Mouse (Mus musculus) hindbrain, embryonic 16.5 days (tissue): ENCODE results near the gene Ddx55. TPM values are rescaled to one million over a fixed set of nuclear protein-coding genes. Genes with fewer than 3 reads are reported as not detected.
A peak's percentile ranks its signal among the peaks of the same experiment; 100 is the strongest.
"Not testable (repeated sequence)": the region's sequence is repeated elsewhere in the genome, so short reads cannot be mapped to it uniquely, and the experiment has no call there.

ENCODE experiments used
- ATAC-seq: fragments of 200-750 bp; cut with Nextera tagmentation; 2 replicates; pipeline ENCODE4 v1.8.0; 2017; ENCODE audit warnings: moderate TSS enrichment, moderate library complexity
- H3K27ac ChIP-seq: fragments of 300-500 bp; sonication (generic); 2 replicates; pipeline ENCODE4 v1.5.1; 2014; ENCODE audit warnings: low read depth, mild to moderate bottlenecking, control low read depth, low read length, moderate library complexity
- H3K27me3 ChIP-seq: fragments of 300-500 bp; sonication (generic); replicated peaks from 2 replicates; pipeline ENCODE4 v1.6.1; 2014; ENCODE audit warnings: low read length; ENCODE audit not compliant: control insufficient read depth, insufficient read depth
- H3K36me3 ChIP-seq: fragments of 300-500 bp; sonication (generic); 2 replicates; pipeline ENCODE4 v1.6.1; 2014; ENCODE audit warnings: mild to moderate bottlenecking, low read length, moderate library complexity, mixed read lengths; ENCODE audit not compliant: control insufficient read depth, insufficient read depth
- H3K4me1 ChIP-seq: fragments of 300-500 bp; sonication (generic); 2 replicates; pipeline ENCODE4 v1.6.1; 2014; ENCODE audit warnings: low read depth, low read length; ENCODE audit not compliant: control insufficient read depth, insufficient read depth
- H3K4me2 ChIP-seq: fragments of 300-500 bp; sonication (generic); 2 replicates; pipeline ENCODE4 v1.6.1; 2014; ENCODE audit warnings: mild to moderate bottlenecking, low read length, control low read depth, moderate library complexity
- H3K4me3 ChIP-seq: fragments of 300-500 bp; sonication (generic); 2 replicates; pipeline ENCODE4 v1.5.1; 2014; ENCODE audit warnings: mild to moderate bottlenecking, low read length, control low read depth, moderate library complexity
- H3K9ac ChIP-seq: fragments of 300-500 bp; sonication (generic); 2 replicates; pipeline ENCODE4 v1.6.1; 2014; ENCODE audit warnings: low read depth, mild to moderate bottlenecking, control low read depth, low read length, moderate library complexity
- H3K9me3 ChIP-seq: fragments of 300-500 bp; sonication (generic); 2 replicates; pipeline ENCODE4 v1.6.1; 2014; ENCODE audit warnings: mild to moderate bottlenecking, low read length, moderate library complexity; ENCODE audit not compliant: control insufficient read depth
- WGBS: fragments of 180-500 bp; shearing (Covaris S2); extraction: QIAGEN DNeasy Blood & Tissue Kit; methylation state at CpG from one replicate; pipeline ENCODE4 v1.1.7; 2014; 5-methylcytosine and 5-hydroxymethylcytosine counted together
- polyA plus RNA-seq: library from polyadenylated mRNA; unstranded; fragments of >200 nt; fragmentation: Nextera tagmentation; extraction: Ambion mirVana; gene quantifications from 2 replicates; pipeline ENCODE4 v1.2.1, GENCODE M21; 2015

Ddx55 gene
- polyA plus RNA-seq, 1 experiment from 2014 or later: 25.1 TPM

DNA sequence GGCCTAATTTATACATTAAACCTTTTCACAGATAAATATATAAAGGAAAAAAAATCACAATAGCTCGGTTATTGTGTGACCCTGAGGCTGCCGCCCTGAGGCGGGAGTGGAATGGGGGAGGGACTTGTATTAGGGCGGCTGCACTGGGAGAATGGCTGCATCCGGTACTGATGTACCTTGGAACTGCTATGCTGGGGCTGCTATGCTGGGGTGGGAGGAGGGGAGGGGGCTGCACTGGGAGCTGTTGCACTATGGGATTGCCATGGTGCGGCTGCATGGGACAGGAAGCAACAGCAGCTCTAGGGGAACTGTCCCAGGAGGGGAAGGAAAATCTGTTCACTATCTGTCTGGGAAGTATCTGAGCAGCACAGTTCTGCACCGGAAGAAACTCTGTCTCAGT lies 20.2 kb upstream of the Ddx55 start:
- H3K27ac ChIP-seq: no peak overlapping the region
- H3K4me3 ChIP-seq: no peak overlapping the region
- no peaks in the 10 kb centered on the region for H3K9me3 ChIP-seq

DNA sequence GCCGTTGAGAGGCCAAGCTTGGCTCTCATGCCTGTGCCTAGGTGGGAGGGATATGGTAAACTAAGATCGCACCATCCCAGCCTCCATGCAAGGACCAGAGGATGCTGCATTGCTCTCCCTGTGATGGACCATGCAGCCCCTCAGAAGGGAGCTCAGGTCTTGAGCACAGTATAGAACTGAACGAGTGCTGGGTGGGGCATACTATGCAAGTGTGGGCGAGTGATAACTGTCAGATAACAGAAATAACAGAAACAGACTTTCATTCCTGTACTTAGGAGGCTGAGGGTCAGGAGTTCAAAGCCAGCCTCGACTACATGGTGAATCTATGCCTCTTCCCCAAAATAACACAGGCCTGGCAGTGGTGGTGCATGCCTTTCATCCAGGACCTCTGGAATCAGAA lies 17.6 kb upstream of the Ddx55 start:
- no peaks in the 10 kb centered on the region for H3K36me3 ChIP-seq
- no peak overlapping the region for H3K27ac ChIP-seq
- H3K4me1 ChIP-seq: peaks cover 6% of the 10 kb centered on the region
- no peaks in the 10 kb centered on the region for H3K9me3 ChIP-seq
- no peak overlapping the region for H3K4me2 ChIP-seq
- ATAC-seq: no peak
- H3K4me3 ChIP-seq: no peak overlapping the region
- 66% methylated on average over 5 of the region's 5 CpGs for WGBS
- no peaks in the 10 kb centered on the region for H3K27me3 ChIP-seq
- H3K9ac ChIP-seq: no peak overlapping the region

More for the DNA sequence above, 20.2 kb upstream of the Ddx55 start:
- no peak overlapping the region for H3K9ac ChIP-seq
- no peaks in the 10 kb centered on the region for H3K27me3 ChIP-seq
- 36% methylated on average over 7 of the region's 7 CpGs for WGBS
- H3K4me1 ChIP-seq: peaks cover 24% of the 10 kb centered on the region
- no peak for ATAC-seq
- no peaks in the 10 kb centered on the region for H3K36me3 ChIP-seq
- no peak overlapping the region for H3K4me2 ChIP-seq

DNA sequence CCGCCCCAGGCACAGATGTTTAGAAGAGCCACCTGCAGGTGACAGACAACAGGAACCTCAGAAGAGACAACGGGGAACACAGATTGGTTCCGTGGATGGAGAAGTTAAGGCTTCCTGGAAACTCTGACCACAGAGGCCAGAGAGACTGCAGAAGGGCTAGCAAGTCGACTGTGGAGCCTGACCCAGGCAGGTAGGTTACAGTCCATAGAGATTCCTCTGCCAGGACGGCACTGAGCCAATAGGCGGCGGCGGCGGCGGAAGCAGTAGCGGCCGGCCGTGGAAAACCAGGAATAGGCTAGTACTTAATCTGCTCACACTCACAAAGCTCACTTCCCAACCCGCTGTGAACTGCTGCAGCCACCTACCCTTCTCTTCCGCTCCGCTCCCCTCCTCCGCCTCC lies 15.9 kb upstream of the Ddx55 start:
- Histone ChIP-seq H3K4me1 (peaks cover 6% of the 10 kb centered on the region), H3K4me2 (peak overlapping the region; percentile 49), H3K9ac (peak overlapping the region; percentile 20; the same call in 1 of the 2 replicates), H3K4me3 (peak overlapping the region; percentile 18; the same call in 1 of the 2 replicates), H3K27me3 (no peaks in the 10 kb centered on the region), H3K27ac (no peak overlapping the region), H3K9me3 (no peaks in the 10 kb centered on the region), H3K36me3 (no peaks in the 10 kb centered on the region)
- ATAC-seq: no peak
- WGBS: 7% methylated on average over 17 of the region's 17 CpGs

DNA sequence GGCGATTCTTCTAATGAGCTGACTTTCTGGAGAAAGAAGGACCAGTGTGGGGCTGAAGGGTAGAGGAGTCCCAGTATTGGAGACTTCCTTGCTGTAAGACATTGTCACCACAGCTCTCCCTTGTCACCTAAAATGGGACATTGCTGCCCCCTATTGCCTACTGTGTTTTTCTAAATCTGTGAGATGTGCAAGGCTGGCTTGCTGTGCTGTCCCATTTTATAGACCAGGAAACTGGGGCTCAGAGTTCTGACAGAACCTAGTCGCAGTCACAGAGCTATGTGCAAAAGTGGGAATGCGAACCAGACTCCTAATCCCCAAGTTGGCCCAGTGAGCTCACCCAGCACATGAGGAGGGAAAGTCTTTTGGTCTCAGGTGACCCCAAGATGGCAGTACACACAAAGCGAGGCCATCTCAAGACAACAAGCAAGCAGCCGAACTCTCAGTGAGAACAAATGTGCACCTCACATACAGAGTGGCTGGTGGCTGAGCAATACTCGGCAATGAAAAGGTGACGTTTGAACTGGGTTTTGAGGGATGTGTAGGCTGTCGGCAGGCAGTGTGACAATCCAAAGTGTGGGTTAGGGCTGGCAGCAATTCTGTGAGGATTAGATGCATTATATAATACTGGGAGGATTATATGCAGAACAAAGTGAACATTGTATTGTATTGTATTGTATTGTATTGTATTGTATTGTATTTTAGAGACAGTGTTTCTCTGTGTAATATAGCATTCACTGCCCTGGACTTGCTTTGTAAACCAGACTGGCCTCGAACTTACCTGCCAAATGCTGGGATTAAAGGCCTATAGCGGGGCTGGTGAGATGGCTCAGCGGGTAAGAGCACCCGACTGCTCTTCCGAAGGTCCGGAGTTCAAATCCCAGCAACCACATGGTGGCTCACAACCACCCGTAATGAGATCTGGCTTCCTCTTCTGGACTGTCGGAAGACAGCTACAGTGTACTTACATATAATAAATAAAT lies 13.6 kb upstream of the Ddx55 start:
- peaks cover 3% of the 10 kb centered on the region; the same call in 1 of the 2 replicates for H3K36me3 ChIP-seq

DNA sequence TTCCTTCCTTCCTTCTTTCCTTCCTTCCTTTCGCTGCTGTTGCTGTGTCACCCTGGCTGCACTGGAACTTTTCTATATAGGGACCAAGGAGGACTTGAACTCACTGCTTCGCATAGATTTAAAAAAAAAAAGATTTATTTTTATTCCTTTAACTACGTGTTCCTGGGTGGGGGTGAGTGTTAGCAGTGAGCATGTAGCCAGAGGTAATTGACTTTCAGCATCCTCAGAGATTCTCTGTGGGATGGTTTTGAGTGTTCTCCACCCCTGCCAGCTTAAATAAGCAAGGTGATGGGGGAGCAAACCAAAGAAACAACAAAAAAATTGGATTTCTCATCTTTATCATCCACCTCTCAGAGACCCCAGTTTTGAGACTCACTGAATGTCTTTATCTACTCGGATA lies 12.8 kb upstream of the Ddx55 start:
- peak overlapping the region; percentile 51 for H3K4me2 ChIP-seq
- peak overlapping the region; percentile 61 for H3K4me3 ChIP-seq
- 74% methylated on average over 4 of the region's 4 CpGs for WGBS
- peak overlapping the region; percentile 73; the same call in 1 of the 2 replicates for H3K27ac ChIP-seq
- no peak for ATAC-seq
- peaks cover 11% of the 10 kb centered on the region; the same call in 1 of the 2 replicates for H3K36me3 ChIP-seq
- H3K4me1 ChIP-seq: peaks cover 11% of the 10 kb centered on the region
- no peaks in the 10 kb centered on the region for H3K9me3 ChIP-seq
- no peak overlapping the region for H3K9ac ChIP-seq
- H3K27me3 ChIP-seq: no peaks in the 10 kb centered on the region

More for the DNA sequence above, 13.6 kb upstream of the Ddx55 start:
- Histone ChIP-seq H3K27ac (no peak overlapping the region), H3K9ac (no peak overlapping the region), H3K4me3 (no peak overlapping the region), H3K4me2 (no peak overlapping the region), H3K9me3 (no peaks in the 10 kb centered on the region), H3K27me3 (no peaks in the 10 kb centered on the region), H3K4me1 (peaks cover 11% of the 10 kb centered on the region)
- 80% methylated on average over 15 of the region's 16 CpGs for WGBS
- ATAC-seq: no peak

DNA sequence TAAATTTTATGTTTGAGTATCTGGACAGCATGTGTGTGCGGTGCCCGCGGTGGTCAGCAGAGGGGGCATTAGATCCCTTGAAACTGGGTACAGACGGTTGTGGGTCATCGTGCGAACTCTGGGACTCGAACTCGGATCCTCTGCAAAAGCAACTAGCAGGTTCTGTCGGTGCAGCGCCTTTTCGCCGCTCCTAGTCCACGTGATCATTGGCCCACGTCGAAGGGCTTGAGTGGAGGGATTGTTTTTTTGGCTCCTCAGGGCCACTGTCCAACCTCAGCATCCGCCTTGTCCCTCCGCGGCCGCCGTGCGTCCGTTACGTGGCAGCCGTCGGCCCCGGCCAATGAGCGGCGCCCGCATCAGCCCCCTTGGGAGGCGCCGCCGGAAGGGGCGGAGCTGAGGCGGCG lies 12.3 kb upstream of the Ddx55 start, which contains the start of gene Tmed2:
Gene Tmed2, plus strand, starts transcription at position 313 of the 404 bp plus-strand sequence.
- peak within 1 kb of the TSS; percentile 75 for H3K27ac ChIP-seq
- WGBS: under 1% methylated on average over 35 of the region's 35 CpGs
- peaks cover 11% of the 10 kb centered on the region for H3K4me1 ChIP-seq
- peak within 1 kb of the TSS; percentile 79 for H3K9ac ChIP-seq
- no peaks in the 10 kb centered on the region for H3K9me3 ChIP-seq
- H3K27me3 ChIP-seq: no peaks in the 10 kb centered on the region
- H3K4me3 ChIP-seq: peak within 1 kb of the TSS; percentile 61
- ATAC-seq: peak; percentile 97
- H3K36me3 ChIP-seq: peaks cover 11% of the 10 kb centered on the region; the same call in 1 of the 2 replicates
- H3K4me2 ChIP-seq: peak within 1 kb of the TSS; percentile 84

DNA sequence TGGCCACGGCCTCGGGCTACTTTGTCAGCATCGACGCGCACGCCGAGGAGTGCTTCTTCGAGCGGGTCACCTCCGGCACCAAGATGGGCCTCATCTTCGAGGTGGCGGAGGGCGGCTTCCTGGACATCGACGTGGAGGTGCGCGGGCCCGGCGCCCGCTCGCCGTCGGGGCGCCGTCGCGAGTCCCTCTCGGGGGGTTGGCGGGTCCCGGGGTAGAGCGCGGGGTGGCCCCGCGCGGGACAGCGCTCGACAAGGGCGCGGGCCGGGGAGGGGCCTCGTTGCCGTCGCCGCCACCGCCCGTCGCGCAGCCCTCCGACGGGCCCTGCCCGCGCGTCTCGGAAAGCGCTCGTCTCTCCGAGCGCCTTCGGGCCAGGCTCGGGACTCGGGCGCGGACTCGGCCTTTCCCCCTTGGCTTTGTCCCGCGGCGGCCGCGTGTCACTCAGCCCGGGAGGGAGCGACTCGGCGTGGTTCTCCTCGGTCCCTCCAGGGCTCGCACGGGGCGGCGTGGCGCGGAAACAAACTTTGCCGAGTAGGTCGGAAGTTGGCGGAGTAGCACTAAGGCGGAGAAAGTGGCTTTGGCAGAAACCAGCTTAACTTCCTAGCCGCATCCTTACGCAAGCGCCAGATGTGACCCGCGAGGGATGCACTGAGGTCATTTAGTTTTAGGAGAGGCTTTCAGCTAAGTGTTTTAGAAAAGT lies 11.6 kb upstream of the Ddx55 start:
- under 1% methylated on average over 63 of the region's 89 CpGs for WGBS

DNA sequence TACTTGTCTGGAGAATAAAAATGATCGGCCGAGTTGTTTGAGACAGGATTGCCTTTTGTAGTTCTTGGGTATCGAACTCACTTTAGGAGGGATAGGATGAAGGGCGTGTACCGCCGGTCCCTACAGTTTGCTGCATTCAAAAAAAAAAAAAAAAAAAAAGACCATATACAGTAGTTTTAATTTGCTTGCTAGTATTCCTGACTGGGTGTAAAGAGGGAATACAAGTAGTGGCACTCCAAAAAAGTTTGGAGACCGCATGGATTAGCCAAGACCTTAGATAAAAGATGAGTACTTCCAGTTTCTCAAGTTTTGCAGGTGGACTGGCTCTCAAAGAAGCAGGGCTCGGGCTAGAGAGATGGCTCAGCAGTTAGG lies 11.1 kb upstream of the Ddx55 start:
- Histone ChIP-seq H3K4me3 (peak overlapping the region; percentile 61), H3K4me2 (peak overlapping the region; percentile 84), H3K36me3 (peaks cover 16% of the 10 kb centered on the region; the same call in 1 of the 2 replicates), H3K9me3 (no peaks in the 10 kb centered on the region), H3K27me3 (no peaks in the 10 kb centered on the region), H3K4me1 (peaks cover 11% of the 10 kb centered on the region), H3K9ac (peak overlapping the region; percentile 79), H3K27ac (no peak overlapping the region)
- ATAC-seq: no peak
- WGBS: 16% methylated on average over 8 of the region's 8 CpGs

More for the DNA sequence above, 11.6 kb upstream of the Ddx55 start:
- Histone ChIP-seq H3K4me2 (peak overlapping the region; percentile 84), H3K27me3 (no peaks in the 10 kb centered on the region), H3K9ac (peak overlapping the region; percentile 79), H3K27ac (peak overlapping the region; percentile 75), H3K36me3 (peaks cover 13% of the 10 kb centered on the region; the same call in 1 of the 2 replicates), H3K4me1 (peaks cover 11% of the 10 kb centered on the region), H3K9me3 (no peaks in the 10 kb centered on the region), H3K4me3 (peak overlapping the region; percentile 61)
- peak; percentile 69 for ATAC-seq

DNA sequence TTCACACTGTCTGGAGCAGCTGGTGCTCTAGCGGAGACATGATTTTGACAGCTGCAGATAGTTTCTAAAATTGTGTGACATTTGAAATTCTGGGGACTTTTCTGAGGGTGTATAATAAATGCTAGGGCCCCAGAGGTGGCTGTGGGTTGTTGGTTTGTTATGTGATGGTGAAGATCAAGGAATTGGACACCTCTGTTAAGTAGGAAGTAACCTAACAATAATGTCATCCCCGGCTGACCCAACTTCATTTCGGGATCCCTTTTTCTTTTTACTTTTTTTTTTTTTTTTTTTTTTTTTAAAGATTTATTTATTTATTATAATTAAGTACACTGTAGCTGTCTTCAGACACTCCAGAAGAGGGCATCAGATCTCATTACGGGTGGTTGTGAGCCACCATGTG lies 1.9 kb upstream of the Ddx55 start:
- not testable (repeated sequence) for H3K9me3 ChIP-seq, ATAC-seq, H3K4me2 ChIP-seq, H3K4me3 ChIP-seq, H3K27ac ChIP-seq, H3K27me3 ChIP-seq, H3K9ac ChIP-seq
- 93% methylated on average over 4 of the region's 4 CpGs for WGBS
- Histone ChIP-seq H3K4me1 (peaks cover 13% of the 10 kb centered on the region), H3K36me3 (peaks cover 16% of the 10 kb centered on the region; the same call in 1 of the 2 replicates)
